Mouse (Mus musculus) layer of hippocampus, postnatal 14 days (tissue): ENCODE data around the gene Rnf157. TPM values are rescaled to one million over a fixed set of nuclear protein-coding genes. Genes with fewer than 3 reads are reported as not detected.
"Not testable (repeated sequence)": the region's sequence is repeated elsewhere in the genome, so short reads cannot be mapped to it uniquely, and the experiment has no call there.

Source experiments
- DNase-seq, 2 experiments: peaks; one replicate each; pipeline ENCODE4 v3.0.0; 2021 to 2022; ENCODE audit warnings: low spot score in 2 of 2, mixed read lengths in 1 of 2
- total RNA-seq, 2 experiments: library from RNA; stranded (reverse); gene quantifications; 2 replicates each; pipeline ENCODE4 v1.2.3; 2021

Gene Rnf157
- total RNA-seq, 2 experiments from 2014 or later, result 236 to 242 TPM

DNA sequence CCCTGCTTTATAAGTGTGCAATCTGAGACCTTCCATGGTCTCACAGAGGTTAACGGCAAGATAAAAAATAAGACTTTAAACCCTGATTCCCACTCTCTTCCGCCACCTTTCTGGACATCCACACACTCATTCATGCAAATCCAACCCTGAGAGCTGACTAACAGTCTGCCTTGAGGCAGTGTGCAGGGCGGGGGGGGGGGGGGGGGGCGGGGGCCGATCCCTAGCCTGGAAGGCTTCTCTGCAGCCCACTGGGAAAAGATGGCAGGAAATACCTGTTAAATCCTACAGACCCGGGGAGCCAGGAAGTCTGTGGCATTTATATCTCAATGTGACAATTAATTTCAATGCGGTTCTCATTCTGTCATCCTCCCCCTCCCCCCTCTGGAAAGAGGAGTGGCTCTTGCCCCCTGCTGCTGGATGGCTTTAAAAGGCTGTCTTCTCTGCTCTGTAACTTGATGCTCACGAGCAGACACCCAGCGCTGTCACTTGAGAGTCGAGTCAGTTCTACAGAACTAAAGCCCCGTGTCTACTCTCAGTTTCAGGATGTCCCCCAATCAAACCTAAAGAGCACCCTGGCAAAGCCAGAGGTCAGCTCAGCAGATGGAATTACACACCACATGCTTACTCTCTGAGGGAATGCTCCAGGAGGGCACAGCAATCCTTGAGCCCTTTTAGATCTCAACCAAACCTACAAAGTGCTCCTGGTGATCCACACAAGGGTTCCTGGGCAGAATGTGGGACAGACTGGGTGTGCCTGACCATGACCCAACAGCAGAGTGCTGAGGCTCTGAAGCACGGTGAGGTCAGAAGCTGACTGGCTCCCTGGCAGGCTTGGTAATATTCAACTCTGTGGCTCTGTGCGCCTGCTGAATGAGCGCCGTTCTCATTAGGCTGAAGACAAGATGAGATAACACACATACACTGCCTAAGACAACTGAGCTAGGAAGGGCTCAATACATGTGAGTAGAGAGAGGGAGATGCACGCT lies 25.5 kb downstream of the Rnf157 start:
- DNase-seq, result no peak

DNA sequence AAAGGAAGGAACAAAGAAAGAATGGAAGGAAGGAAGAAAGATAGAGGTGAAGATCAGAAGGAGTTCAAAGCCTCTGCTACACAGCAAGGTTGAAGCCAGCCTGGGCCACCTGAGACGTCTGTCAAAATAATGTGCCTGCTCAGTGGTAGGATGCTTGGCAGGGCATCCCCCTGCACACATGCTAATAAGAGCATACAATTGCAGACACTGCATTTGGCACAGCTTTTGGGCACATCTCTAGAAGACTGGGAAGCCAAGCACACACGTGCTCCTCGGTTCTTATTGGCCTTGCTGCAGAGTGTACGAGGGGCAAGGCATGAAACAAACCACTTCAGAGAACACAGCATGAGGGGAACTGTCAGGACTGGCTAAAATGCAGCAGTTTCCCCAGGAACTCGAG lies 26.8 kb downstream of the Rnf157 start:
- DNase-seq, result no peak

DNA sequence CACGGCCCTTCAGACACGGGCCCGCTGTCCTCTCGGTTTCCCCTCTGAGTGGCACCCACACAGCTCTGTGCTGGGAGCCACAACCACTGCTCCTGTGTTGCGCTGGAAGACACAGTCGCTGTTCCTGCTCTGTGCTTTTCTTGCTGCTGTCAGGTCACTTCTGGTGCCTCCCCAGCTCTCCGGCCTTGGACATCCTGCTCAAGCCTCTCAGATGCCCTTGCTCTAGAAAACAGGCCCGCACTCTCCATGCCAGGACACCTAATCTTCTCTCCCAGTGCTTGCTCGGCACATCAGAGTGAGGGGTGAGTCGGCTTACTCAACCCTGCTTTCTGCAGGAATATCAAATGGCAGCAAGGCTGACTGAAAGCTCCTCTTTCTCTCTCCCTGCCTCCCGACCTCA lies 28.7 kb downstream of the Rnf157 start:
- DNase-seq, result no peak

DNA sequence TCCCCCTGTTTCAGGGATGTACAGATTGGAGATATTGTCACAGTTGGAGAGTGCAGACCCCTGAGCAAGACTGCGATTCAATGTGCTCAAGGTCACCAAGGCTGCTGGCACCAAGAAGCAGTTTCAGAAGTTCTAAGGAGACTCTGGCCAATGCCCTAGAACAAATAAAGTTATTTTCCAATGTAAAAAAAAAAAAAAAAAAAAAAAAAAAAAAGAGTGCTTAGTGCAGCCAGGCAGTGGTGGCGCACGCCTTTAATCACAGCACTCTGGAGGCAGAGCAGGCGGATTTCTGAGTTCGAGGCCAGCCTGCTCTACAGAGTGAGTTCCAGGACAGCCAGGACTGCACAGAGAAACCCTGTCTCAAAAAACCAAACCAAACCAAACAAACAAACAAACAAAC lies 29.8 kb downstream of the Rnf157 start:
- DNase-seq, result not testable (repeated sequence)

DNA sequence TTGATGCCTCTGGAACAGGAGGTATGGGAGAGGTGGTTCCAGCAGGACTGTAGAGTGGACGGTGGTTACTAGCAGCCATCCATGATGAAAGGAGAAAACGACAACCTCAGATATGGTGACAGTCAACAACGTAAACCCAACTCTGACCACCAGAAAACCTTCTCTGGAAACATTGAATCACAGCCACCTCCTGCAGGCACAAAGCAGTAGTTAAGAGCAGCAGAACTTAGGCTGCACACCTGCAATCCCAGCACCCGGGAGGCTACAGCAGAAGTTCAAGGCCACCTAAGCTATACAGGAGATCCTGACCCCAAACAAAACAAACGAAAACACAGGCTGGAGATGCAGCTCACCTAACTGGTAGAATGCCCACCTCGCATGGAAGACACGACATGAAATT lies 32.1 kb downstream of the Rnf157 start:
- no peak for DNase-seq

DNA sequence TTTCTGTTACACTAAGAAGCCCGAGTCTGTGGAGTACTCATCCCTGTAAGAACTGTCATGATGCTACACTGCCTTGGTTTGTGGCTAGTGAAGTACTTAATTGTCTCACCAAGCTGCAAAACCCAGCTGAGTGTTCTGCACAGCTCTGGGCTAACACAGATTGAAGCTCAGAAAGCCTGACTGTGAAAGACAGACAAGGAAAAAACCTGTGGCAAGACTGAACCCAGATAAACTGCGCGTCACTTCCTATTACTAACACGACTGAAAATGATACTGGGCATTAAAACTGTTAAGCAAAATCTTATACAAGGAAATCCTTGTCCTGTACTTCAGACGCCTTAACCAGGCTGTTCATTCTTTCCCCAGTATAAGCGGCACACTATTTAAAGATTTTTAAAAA lies 33.3 kb downstream of the Rnf157 start:
- DNase-seq, result no peak

DNA sequence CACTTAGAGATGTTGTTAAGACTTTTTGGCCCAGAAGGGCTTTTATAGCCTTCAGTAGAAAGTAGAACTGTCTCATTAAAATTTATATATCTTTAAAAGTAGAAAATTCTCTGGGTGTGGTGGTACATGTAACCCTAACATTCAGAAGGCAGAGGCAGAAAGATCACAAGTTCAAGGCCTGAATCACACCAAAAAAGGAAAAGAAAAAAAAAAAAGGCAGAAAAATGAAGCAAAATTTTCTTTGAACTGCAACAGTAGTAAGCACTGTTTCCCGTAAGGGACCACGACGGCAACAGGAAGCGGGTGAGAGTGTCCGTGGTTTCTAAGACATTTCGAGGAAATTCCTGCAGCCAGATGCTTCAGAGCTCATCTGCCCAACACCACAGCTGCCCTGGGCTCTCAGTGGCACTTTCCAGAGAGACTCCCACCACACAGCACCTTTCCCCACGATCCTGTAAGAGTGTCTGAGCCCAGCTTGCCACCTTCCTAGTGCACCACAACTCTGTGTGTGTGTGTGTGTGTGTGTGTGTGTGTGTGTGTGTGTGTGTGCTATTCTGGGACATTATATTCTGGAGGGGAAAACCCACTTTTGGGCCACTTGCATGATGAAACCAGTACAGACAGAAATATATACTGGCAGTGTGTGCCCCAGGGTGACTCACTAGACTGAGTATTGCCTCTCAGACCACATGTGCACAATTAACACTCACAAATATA lies 35.7 kb downstream of the Rnf157 start:
- DNase-seq, result no peak

DNA sequence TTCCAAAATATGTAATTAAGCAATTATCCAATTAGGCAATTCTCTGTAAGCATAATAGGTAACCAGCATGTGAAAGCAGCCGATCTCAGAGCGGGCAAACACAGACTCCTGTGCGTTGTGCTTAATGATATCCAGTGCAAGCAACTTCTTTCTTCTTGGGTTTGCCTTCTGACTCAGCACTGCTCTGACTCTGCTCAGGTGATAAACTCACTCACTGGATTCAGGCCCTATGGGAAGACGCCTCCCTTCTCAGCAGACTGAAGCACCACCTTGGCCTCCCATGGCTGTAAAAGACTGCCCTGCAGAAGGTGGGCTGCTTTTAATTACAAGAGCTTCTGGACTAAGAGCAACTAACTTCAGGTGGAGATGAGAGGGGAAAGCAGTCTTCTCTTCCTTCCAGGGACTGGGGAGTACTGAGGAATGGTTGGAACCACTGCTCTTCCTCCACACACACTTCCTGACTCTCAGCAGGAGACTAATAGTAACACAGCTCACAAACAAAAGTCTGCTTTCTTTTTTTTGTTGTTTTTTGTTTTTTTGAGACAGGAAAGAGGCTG lies 40.9 kb downstream of the Rnf157 start:
- no peak for DNase-seq

DNA sequence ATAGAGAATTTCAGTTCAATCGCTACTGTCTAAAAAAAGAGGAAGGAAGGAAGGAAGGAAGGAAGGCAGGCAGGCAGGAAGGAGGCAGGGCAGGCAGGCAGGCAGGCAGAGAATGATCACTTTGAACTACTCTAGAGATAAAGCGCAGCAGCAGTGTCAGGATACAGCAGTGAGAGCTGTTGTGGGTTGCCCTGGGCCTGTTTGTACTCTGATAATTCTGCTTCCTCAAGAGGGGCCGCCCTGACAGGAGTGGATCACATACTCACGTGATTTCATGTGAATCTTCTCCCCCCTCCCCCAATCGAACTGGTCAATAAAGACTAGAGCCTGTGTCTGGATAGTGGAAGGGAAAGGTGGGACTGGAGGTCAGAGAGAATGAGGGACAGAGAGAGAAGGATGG lies 43.2 kb downstream of the Rnf157 start:
- DNase-seq, result no peak

DNA sequence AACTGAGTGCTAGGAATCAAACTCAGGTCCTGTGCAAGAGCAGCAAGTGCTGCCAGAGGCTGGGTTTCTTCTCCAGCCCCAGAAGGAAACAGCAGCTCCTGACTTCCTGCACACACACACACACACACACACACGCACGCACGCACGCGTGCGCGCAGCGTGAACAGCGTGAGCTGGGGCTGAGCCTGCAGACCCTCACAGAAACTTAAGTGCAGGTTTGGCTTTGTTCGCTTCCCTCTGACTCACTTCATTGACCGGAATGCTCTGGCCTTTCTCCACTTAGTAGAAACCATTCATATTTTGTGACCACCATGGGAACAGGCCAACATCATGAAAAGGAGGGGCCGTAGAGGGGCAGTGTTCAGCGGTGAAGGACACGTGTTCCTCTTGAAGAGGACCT lies 43.8 kb downstream of the Rnf157 start:
- no peak for DNase-seq

DNA sequence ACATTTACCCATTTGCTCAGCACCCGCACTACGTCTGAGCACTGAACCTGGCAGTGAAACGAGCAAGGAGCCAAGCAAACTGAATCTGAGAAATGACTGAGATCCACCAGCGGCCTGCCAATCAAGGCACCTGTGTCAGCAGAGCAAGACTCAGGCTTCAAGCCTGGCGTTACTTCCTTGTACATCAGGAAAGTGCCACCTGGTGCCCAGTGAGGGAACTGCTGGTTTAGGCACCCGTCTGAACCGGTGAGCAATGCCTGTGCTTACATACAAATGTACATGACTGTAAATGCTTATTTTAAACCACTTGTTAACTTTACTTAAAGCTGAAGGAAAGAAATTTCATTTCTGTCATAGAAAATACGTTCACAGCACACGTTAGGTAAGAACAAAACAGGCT lies 44.7 kb downstream of the Rnf157 start:
- DNase-seq, result peak; percentile 68 to 79

DNA sequence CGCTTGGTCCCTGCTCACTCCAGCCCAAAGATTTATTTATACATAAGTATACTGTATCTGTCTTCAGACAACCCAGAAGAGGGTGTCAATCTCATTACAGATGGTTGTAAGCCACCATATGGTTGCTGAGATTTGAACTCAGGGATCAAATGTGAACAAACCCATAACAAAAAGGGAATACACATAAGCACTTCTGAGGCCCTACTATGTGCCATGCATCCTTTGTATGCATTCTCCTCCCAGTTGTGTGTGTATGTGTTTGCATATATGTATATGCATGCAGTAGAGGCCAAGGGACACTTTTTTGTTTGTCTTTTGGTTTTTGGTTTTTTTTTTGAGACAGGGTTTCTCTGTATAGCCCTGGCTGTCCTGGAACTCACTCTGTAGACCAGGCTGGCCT lies 46.2 kb downstream of the Rnf157 start:
- DNase-seq, result no peak

DNA sequence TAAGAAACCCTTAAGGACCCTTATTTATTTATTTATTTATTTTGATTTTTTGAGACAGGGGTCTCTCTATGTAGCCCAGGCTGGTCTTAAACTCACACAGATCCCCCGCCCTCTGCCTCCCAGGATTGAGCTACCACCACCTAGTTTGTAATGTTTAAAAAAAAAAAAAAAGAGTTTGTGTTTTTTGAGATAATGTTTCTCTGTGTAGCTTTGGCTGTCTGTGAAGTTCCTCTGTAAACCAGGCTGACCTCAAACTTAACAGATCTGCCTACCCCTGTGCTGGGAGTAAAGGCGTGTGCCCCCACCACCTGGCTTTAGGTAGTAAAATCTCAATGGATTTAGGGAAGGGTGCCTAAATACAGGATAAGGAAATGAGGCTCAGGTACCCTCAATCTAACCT lies 46.7 kb downstream of the Rnf157 start:
- no peak for DNase-seq

DNA sequence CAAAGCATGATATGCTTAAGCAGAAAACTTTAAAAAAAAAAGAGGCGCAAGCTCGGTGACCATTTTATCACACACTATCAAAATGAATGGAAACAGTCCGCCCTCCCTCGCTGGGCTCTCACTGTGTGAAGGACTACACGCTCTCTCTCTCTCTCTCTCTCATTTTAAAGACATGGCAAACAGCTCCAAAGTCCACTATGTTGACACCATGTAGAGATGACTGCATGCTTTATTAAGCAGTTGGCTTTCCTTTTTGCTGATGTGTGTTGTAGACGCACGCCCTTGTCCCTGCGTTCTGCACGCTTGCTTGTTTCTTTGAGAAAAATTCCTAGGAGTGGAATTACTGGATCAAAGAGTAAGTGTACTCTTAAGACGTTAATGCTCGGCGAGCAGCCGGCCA lies 47.4 kb downstream of the Rnf157 start:
- DNase-seq, result no peak

DNA sequence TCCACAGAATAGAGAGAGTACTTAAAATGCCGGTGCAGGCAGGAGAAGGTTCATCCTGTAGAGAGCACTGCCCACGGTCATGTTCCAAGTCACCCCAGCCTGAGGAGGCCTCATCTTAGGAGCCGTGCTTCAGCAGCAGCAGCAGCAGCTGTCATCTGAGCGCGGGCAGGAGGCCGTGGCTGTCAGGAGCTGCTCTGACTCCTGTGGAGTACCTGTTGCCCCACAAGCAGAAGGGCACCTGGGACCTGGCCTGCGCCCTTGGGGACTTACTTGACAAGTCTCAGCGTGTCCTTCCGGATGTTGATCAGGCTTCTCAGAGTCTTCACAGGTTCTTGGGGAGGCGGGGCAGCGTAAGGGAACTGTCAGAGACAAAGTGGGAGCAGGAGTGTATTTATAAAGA lies 50.8 kb downstream of the Rnf157 start:
- no peak for DNase-seq

DNA sequence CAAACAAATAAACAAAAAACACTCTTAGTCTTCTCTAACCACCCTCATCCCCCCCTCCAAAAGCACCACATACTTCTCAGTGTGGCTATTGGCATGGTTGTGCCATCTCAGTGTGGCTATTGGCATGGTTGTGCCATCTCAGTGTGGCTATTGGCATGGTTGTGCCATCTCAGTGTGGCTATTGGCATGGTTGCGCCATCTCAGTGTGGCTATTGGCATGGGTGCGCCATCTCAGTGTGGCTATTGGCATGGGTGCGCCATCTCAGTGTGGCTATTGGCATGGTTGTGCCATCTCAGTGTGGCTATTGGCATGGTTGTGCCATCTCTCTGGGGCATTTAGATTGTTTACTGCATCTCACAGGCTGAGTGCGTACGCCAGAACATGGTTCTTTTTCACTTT lies 51.9 kb downstream of the Rnf157 start:
- DNase-seq, result not testable (repeated sequence)

DNA sequence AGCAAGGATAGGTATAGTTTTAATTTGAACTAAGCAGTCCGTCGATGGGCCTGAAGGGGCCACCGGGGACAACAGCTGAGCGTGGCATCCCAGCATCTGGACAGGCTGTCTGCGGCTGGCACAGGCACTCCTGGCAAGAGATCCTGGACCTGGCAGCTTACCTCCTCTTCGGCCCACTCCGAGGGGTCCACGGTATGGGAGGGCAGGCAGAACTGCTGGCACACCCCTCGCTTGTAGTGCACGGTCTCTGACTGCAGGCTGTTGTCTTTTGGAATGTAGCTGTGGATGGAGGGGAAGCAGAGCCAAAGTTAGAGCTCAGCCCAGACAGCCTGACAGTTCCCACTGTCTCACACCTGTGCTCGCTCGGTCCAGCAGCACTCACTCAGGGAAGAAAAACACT lies 53.2 kb downstream of the Rnf157 start:
- DNase-seq, result no peak

DNA sequence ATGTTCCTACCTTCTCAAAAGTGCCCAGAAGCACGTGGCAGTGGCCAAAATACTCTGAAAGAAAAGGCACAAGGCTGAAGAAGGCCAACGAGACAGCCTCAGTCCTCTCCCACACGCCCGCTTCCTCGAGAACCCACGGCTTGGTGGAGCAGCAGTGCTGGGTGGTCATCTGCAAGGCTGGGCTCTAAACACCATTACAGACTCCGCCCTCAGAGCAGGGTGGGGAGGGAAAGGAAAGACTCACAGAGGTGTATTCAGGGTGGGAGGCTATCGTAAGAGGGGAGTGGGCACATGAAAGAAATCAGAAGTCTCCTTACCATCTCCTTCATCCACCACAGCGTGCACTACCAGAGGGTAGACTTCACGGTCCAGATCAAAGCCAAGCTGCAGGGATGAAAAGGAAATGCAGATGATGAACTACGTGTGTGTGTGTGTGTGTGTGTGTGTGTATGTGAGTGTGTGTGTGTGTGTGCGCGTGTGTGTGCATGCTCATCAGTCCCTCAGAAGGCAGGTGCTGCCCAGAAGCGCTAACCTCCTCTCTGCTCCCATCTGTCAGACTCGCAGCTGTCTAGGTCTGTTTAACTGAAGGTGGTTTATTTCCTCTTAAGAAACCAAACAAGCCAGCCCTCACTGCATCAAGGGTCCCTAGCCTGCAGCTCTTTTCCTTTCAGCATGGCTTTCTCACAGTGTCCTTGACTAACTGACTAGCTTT lies 53.8 kb downstream of the Rnf157 start:
- DNase-seq, result no peak

DNA sequence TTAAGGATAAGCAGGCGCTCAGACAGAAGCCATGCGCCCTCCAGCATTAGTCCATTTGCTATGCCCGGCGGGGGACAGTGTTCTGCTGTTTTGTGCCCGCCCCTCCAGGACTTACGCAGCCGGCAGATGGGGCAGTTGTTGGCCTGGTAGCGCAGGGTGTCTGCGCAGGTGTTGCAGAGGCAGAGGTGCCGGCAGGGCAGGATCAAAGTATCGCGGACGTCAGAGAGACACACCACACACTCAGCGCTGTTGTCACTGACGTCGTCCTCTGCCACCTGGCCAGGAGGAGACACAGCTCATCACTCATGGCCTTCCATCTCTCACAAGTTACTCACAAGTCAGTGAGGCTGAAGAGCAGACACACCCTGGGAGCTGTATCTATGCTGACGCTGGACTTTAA lies 58.3 kb downstream of the Rnf157 start:
- DNase-seq, result no peak

DNA sequence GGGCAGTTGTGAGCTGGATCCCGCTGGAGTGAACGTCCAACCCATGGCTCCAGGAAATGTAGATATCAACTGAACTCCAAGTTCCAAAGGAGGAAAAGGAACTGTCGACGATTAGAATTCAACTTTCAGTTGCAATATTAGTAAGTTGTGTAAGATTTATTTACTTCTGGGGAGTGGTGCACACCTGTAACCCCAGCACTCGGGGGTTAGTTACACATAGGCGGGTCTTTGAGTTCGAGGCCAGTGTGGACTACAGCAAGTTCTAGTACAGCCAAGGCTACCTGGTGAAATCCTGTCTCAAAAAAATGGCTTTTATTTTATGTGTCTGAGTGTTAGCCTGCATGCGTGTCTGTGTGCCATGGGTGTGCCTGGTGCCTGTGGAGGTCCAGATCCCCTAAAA lies 59.3 kb downstream of the Rnf157 start:
- no peak for DNase-seq

DNA sequence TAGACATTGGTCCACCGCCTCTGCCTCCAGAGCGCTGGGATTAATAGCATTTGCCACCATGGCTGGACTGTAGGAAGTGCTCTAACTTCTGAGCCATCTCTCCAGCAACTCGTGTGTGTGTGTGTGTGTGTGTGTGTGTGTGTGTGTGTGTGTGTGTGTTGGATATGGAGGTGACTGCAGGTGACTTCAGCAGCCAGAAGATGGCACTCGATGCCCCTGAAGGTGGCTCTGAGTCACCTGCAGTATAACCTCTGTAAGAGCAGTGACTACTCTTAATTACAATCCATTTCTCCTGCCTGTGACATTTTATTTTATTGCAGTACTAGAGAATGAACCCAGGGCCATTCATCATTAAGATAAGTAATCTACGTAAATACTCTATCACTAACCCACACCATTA lies 61.5 kb downstream of the Rnf157 start:
- DNase-seq, result no peak

DNA sequence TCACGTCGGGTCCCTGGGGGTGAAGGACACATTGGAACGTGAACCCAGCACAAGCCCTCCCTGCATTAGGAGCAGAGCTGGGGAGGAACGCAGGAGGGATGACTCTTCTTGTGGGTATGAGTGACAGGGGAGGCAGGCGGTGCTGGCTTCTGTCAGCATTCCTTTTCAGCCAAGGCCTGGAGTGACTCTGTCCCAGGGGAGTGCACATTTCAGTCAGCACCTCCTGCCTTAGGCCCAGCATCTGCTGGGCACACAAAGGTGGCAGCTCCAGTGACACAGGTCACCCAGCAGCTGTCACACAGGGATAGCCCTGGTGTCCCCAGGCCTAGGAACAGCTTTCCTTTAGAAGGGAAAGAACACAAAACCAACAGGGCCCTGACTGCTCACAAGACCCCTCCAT lies 64.9 kb downstream of the Rnf157 start:
- DNase-seq, result no peak
